Mouse (Mus musculus) cerebellum, postnatal 14 days (tissue): ENCODE results near the gene Mb21d2.

ENCODE experiments used
- DNase-seq, 2 experiments: peaks; one replicate each; pipeline ENCODE4 v3.0.0; 2021; ENCODE audit warnings: mixed read lengths in 2 of 2

Gene Mb21d2

DNA sequence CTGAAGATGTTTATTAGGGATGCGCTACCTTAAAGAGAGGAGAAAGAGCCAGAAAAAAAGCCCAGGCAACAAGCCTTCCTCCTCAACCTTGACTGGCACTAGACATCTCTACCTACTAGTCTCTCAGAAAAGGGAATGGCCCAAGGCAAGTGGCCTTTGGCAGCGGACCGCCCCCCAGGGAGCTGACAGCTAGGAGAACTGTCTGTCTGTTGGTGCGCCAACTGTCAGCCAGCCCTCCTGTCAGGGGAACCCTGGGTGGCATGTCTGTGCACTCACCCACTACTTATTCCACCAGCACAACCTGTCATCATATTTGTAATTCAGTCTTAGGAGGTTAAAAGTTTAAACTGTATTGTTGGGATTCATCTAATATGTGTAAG, 30.3 kb downstream of the Mb21d2 start:
- DNase-seq, result peak; percentile 37 to 50

DNA sequence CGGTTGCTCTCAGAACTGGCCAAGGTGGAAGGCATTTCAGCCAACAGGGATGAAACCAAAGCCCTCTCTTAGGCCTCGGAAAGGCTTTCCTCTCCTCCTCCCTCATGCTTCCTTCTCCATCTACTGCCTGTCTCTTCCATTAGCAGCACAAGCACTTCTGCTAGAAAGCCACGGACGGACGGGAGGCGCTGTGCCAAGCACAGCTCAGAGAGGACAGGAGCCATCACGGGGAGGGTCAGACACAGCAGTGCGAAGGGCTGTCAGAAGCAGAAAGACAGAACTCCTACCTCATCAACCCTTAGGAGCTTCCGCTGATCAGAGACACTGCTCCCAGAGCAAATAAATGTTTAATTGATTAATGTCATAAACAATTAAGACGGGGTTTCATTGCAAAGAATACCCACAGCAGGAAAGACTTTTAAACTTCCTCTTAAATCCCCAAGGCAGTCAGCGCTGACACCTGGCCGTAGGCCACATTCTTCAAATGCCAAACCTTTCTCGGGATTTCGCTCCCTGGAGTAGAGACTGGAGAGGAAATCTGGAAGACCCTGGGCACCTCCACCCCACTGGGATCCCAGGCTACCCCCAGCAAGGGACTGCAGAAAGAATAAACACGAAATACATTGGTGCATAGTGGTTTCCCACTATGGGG, 30.8 kb downstream of the Mb21d2 start:
- peak; percentile 65 to 68 for DNase-seq

DNA sequence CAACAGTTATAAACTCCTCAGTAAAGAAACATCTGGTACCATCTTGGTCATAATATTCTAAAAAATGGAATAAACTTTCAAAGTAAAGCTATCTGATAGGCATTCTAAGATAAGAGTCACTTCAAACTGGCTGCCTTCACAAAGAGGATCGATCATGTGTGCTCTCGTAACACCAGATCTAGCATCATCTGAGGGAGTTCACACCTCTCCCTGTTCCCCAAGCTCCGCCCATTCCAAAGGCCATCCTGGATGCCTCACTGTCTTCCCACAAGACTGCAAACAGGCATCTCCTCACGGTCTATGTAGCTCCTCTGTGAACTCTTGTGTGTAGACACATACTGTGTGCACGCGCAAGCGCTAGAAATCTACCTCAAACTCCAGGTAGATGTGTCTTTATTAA, 32.9 kb downstream of the Mb21d2 start:
- DNase-seq, result no peak

DNA sequence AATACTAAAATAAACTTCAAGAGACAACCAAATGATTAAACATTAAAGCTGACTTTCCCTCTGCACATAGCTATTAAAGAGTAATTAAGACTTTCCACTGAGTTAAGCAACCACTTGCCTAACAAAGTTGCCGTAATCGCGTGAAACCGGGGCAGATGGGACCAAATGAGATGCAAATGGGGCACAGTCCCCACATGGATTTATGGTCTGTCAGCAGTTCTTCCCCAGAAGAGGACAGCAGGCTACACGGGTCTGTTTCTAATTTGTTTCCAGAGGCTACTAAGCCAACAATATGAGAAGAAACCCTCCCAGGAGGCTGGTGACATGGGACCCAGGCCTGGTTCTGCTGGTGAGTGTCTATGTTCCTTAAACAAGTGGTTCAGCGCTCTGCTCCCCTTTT, 34.6 kb downstream of the Mb21d2 start:
- DNase-seq, result no peak

DNA sequence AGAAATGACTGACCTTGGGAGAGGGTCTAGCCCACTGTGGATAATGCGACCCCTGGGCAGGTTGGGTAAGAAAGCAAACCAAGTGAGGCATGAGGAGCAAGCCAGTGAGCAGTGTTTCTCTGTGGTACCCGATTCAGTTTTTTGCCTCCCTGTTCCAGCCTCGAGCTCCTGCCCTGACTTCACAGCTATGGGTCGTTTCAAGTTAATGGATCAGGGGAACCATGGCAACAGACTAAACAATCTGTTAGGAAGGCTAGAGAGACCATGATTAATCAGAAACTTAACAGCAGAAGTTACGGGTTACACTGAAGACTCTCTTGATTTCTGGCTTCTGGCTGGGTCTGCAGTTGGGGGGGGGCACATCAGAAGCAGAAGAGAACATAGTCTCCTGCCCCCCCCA, 36.2 kb downstream of the Mb21d2 start:
- no peak for DNase-seq

DNA sequence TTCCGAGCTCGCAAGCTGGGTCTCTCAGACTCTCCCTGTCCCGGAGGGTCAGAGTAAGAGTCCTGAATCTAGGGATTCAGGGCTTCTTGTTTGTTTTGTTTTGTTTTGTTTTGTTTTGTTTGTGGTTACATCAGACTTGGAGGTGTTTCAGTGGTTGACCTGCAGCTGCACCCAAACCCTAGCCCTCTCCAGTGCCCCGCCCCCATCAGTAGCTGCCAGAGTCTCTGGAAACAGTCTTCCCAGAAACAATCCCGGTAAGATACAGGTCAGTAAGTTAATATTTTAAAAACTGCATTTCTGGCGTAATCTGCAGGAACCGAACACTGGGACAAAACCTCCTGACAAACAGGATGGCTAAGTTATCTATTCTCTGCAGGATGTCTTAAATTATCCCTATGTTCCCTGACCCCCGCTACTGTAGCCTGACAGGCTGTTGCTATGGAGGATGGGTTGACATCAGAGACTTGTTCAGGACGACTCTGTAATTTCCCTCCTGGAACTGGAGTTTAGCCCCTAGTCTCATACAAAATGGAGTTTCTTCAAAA, 43.2 kb downstream of the Mb21d2 start:
- DNase-seq, result no peak

DNA sequence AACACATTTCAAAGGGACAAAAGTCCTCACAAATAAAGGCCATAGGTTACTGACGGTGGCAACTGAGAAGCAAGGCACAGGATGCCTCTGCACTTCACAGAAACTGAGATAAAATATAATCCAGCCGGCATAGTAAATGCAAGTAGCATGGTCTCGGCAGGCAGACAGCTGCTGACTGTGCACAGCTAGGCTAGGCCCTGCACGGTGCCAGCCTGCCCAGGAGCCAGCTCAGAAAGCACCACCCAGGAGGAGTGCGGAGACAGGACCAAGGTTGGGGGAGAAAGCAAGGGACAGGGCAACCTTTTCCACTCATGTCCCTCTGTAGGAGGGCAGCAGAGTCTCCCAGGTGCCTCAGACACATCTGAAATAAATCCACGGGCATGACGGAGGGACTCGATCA, 44.0 kb downstream of the Mb21d2 start:
- DNase-seq, result no peak

DNA sequence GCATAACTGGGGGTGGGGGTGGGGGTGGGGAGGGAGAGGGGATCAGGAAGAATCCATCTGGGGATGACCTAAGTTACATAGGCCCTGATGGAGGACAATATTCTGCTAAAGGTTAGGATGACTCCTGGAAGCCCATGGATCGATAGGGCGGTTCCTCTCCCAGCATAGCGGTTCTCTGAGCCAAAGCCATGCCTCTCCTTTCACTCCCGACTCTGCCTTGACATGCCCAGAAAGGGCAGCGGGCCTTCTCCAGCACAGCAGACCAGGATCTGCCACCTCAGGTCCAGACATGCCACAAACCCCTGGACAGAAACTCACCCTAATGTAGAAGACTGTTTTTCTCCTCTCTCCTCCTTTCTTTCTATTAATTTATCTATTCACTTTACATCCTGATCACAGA, 44.8 kb downstream of the Mb21d2 start:
- no peak for DNase-seq

DNA sequence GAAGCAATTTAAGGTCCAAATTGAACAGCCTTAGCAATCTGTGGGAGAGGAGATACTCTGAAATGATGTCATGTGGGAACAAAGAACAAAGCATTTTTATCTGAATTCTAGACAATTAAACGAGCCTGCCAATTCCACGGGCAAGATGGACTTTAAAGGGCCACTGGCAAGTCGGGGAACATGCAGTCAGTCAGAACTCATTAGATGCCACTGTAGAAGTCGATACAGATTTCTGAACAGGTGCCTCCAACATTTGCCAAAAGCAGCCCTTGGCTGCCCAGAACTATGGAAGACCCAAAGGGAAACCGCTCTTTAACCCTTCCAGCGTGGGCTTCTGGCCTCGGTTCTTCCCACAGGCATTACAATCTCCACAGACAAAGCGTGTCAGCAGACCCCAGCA, 45.8 kb downstream of the Mb21d2 start:
- peak; percentile 49 to 72 for DNase-seq

DNA sequence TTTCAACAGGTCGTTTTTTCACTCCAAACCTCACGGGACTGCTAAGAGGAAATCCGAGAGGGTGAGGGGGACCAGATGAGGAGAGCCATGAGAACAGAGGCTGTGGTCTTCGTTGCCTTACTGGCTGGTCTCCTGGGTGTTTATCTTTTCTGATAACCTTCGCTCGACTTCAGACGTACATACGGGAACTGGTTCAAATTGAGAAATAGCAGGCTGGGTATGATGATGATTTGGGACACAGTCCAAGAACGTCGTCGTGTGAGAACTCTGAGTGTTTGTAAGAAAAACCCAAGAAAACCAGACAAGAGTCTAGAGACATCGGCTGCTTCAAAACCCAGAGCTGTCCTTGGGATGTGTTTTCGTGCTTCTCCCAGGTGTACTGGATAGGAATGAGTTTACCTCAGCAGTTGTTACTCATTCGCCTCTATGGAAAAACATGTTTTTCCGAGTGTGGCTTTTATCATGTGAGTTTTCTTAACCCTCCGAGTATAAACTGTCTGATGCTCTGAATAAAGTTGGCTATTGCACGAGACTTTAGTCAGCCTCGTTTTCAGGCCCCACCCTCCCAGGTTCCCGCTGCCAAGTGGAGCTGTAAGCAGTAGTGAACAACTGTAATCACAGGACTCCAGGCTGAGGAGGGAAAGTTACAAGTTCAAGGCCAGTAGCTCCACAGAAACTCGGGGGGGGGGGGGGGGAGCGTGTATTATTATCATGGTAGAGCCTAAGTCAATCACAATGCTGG, 46.6 kb downstream of the Mb21d2 start:
- no peak for DNase-seq

DNA sequence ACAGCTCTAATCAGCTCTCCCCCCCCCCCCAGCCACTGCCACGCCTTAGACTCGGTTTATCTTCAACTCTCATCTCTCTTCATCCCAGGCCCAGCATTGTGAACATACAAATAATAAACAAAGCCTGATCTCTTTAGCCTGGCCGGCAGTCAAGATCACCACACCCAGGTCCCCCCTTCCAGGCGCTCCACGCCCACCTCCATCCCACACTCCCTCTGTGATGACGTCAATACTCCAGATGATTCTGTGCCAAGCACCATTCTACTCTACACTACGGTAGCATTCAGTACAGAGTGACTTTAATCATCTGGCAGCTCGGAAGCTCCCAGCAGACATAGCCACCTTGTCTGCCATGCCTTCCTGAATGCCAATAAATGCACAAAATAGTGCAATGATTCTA, 47.7 kb downstream of the Mb21d2 start:
- no peak for DNase-seq

DNA sequence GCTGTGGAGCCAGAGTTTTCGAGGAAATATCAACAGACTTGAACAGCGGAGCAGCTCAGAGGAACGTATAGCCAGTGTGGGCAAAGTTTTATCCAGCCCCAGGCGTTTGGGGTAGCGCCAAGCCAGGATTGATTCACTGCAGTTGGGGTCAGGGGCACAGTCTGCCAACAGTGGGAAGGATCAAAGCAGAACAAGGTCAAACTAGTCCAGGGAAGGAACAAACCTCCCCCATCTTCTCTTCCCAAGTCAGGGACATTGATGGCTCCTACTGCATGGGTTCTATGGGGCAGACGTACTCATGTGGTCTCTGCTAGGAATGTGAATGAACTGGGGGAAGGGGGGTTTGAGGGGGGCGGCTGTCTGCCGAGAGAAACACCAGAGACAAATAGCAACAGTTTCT, 48.7 kb downstream of the Mb21d2 start:
- DNase-seq, result peak in 1 of 2 experiments; percentile 39

DNA sequence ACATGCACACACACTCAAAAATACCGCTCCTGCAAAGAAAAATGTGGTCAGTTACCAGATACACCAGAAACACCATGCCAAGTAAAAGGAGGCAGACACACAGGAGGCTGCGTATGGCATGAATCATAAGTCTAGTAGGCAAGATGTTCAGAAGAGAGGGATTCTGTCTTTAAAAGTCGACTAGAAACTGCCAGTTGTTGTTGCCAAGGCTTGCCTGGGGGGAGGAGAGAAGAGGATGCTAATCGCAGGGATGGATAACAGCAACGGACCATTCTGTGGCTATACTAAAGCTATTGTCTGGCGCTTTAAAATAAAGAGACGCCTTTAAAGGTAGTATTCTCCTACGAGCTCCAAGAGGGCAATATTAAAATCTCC, 49.2 kb downstream of the Mb21d2 start:
- DNase-seq, result no peak

DNA sequence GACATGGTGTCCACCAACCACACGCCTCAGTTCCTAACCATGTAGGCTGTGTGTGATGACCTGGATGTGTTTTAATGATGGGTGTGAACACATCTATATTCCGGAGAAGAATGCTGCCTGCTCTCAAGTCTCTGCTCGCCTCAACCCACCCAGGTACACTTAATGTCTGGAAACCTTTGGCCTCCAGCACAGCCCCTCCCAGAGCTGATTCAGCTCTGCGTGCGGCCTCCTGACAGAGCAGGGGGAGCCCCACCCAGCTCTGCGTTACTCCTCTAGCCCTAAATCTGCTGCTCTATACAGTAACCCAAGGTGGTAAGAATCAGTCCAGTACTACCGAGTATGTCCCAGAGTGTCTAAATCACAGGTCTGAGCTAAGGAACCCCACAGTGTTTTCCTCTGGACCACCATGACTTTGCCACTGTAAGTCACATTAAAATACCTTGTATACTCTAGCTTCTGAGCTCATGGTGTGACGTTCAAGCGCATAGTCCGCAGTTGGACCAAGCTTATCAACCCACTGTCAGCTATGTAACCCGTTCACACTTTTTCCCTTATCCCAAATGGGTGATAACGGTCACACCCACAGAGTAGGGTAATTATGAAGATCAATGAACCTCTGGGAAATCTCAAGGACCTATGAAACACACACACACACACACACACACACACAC, 49.7 kb downstream of the Mb21d2 start:
- no peak for DNase-seq

DNA sequence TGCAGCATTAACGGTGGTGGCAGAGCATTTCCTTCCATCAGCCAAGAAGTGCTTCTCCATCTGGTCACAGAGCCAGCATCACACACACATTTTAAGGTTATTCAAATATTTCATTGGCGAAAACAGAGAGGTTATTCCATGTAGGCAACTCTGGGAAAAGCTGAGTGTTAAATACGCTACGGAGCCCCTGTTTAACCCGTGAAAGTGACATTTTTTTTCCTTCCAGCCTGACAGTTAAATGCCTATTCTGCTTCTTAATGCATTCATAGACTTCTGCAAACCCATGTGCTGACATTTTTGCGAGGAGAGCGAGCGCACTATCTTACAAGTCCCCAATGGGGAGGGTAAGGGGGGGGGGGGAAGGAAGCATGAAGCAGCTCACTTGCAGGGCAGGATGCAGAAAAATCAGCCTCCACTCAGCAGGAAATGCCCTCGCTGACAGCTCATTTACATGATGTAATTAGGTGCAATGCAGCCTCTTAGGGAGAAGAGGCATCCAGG, 52.3 kb downstream of the Mb21d2 start:
- DNase-seq, result no peak

DNA sequence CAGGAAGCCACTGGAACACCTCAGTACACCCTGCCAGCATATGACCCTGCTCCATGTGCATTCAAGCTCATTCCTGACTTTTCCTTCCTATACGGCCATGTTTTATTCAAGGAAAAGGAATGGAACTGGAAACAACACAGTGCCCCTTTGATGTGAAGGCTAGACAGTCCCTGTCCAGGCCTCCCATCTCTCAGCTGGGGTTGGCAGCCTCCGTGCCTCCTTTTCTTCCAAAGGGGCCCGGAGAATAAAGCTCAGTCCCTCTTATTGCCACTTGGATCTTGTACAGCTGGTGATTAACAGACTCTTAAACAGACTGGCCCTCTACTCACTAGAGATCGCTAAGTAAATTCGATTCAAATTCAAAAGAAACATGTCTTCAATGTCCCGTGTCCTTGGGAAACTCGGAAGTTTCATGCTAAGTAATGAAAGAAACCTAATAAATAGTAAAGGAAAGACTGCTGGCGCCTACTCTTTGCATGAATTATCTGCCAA, 56.0 kb downstream of the Mb21d2 start:
- no peak for DNase-seq

DNA sequence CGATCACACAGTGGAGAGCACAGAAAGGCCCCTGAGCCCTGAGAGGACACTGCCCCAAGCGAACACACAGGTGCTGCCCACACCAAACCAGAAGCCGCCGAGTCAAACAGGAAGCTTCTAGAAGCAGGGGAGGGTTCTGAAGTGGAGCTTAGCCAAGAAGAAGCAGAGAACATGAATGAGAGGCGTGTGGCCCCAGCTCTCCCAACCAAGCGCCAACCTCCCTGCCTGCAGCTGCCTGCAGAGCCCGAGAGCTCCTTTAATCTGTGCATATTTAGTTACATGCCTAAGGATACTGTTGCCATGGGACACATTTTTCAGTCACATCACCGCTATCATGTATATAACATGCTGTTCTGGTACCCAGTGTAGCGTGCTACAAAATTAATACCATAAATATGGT, 58.6 kb downstream of the Mb21d2 start:
- DNase-seq, result peak in 1 of 2 experiments; percentile 50

DNA sequence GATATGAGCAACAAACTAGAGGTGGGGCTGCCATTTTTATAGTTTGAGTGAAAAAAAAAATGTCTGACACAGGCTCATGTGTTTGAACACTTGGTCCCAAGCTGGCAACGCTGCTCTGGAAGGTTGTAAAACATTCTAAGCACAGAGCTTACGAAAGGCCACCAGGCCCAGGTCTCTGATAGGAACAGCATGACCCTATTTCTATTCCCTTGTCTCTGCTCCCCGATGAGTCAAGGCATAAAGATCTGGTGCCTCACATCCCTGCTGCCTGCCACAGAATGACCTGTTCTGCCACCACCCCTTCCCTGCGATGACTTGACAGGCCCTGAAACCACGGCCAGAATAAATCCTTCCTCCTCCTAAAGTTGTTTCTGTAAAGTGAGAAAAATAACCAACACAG, 59.0 kb downstream of the Mb21d2 start:
- DNase-seq, result no peak

DNA sequence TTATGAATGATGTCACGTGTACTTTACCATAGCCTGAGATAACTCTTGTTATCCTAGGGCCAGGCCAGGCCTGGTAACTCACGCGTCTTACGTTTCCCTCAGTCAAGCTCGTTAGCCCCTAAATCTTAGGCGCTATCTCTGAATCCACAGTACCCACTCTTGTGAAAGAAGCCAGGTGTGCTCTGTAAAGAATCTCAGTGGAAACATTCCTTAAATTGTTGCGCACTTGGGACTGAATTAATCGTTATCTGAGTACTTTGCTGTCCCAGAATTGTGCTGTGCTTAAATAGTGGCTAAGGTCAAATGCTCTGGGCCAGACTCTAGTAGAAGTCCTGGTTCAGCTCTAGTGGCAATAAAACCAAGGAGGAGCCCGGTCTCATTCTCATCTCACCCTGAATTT, 60.6 kb downstream of the Mb21d2 start:
- no peak for DNase-seq

DNA sequence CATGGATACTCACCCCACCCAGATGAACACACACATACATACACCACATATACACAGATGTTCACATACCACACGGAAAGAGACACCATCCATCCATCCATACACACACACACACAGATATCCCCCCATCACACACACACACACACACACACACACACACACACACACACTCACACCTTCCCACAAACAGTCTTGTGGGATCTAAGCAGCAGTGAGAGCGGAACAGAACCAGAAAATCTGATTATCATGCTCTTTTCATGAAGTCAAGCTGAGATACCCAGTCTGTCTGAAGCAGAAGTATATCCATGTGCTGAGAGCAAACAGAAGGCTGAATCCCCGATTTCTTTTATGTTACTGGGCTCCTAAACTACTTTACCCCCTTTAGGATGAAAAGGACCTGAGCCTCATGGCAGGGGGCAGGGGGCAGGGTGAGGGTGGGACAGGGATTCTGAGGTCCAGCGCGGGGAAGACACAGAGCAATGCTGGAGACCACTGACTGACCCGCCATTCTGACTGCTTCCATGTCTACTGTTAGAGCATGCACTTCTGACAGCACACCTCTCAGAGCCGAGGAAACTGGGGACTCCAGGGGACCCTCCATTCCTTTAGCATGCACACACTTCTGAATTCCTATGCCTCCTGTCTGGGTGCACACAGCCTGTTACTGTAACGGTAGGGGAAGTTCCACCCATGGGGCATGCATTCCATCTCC, 62.7 kb downstream of the Mb21d2 start:
- DNase-seq, result no peak

DNA sequence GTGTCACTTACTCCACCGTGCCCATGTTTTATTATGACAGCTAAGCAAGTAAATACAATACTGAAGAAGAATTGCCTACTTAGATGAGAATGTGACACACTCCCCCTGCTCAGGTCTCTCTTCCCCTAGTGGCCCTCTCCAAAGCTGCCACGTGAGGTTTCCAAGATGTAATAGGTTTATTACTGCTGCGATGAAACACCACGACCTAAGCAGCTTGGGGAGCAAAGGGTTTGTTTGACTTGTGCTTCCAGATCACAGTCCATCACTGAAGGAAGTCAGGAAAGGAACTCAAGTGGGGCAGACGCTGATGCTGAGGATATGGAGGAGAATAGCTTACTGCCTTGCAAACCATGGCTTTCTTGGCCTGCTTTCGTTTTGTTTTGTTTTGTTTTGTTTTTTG, 65.9 kb downstream of the Mb21d2 start:
- no peak for DNase-seq

DNA sequence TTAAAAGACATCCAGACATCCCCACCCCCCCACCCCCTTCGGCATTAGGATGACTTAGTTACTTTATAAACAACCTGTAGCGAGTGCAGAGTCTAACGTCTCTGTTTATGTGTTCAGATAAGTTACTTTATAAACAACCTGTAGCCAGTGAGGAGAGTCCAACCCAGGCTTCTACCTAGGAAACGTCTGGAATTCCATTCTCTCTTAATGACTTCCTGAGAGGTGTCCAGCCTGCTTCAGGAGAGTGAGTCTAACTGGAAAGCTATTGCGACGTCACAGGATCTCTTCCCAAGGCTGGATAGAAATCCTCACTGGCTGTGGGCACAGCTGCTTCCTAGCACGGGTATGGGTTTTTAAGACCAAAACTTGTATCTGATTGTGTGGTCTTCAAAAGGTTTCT, 67.4 kb downstream of the Mb21d2 start:
- no peak for DNase-seq

DNA sequence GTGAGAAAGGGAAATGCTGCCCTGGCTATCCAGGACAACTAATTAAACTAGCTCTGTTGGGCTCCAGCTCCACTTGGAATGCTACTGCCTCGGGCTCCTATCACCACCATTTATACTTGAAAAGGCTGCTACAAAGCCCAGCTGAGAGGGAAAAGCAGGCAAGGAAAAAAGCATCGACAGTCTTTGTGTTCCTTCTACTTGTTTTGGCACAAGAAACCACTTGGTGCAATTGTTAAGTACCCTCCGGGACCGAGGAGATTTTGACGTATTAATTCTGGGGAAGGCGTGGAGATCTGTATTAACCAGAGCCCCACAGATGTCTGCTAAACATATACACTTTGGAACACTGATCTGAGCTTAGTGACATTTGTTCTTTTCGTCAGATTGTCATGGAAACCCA, 69.8 kb downstream of the Mb21d2 start:
- DNase-seq, result no peak
